Mouse (Mus musculus) retina, embryonic 14.5 days (tissue): ENCODE measurements around the gene Lgals3bp.

Experiments used
- DNase-seq: peaks from one replicate; pipeline ENCODE4 v3.0.0-alpha.2; 2015; ENCODE audit warnings: low spot score

Lgals3bp gene

GRCm38 (mm10) chr11:118423266-118423971 is 21.5 kb upstream of the Lgals3bp start:
- peak; percentile 91 for DNase-seq

- DNase-seq: no peak
Observed at GRCm38 (mm10) chr11:118420261-118420660, 18.4 kb upstream of the Lgals3bp start.

- DNase-seq: peak; percentile 98
Observed at GRCm38 (mm10) chr11:118418834-118419504, 17.1 kb upstream of the Lgals3bp start, which contains the start of gene Cant1. TSS of gene Cant1 (minus strand) at chr11:118419086.

DNA sequence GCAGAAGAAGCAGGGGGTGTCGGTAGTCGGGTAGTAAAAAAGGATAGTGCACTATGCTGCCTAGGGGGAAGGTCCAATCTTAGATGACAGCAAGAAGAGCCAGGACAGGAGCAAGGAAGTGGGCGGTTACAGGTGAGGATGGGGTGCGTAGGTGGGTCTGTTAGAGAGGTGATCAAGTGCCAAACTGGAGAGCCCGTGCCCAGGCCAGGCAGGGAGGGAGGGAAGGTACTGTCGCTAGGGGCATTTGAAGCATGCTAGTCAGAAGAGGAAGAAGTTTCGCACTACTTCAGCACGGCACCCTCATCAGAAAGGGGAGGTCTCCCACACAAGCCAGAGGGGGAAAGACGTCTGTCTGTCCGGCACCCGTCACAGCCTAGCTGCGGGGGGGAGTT is 16.5 kb upstream of the Lgals3bp start:
- DNase-seq: no peak

DNA sequence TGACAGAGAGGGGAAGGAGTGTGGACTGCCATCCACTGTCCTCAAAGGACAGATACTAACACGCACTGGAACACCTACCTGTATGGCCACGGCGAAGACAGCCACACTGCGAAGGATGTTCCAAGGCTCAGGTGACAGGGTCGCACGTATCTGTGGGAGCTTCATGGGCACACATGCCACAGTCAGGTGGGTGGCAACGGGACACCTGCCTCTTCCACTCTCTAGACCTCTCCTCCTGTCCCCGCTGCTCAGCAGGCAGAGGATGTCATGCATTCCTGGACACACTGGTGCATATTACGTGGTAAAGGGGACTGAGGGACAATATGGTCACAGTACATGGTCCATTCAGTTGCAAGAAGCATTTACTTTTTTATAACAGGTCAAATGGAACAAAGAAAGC is 15.6 kb upstream of the Lgals3bp start:
- DNase-seq: no peak

DNA sequence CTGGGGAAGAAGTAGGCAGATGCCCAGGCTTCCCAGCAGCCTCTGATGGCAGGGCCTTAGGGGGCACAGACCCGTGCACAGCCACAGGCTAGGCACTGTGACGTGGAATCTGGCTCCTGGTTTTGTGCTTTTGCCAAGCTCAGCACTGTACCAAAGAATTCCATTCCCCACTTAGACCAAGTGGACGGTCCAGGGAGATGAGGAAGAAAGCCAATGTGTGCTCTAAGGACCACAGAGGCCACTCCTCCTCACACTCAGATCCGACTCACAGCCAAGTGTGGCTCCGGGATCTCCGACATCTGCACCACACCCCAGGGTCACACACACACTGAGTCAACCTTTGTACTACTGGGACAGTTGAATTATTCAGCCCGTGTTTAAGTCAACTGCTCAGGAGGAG is 14.2 kb upstream of the Lgals3bp start:
- no peak for DNase-seq

DNA sequence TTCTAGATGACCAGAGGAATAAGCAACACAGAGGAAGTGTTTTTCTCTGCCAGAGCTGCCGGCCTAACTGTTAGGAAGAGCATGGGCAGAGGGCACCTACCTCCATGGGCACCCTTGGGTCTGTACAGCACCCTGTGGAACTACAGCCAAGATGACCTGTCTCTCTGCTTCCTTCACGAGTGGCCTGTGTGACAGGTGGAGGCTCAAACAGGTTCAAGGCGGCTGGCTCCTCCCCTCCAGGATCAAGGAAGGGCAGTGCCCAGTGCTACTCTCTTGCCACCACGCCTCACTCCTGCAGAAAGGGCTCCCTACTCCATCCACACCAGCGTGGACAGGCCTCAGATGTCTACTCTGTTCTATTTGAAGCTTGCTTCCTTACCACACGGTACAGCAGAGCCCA is 13.7 kb upstream of the Lgals3bp start:
- DNase-seq: no peak

- no peak for DNase-seq
Observed at GRCm38 (mm10) chr11:118414270-118414669, 12.4 kb upstream of the Lgals3bp start.

DNA sequence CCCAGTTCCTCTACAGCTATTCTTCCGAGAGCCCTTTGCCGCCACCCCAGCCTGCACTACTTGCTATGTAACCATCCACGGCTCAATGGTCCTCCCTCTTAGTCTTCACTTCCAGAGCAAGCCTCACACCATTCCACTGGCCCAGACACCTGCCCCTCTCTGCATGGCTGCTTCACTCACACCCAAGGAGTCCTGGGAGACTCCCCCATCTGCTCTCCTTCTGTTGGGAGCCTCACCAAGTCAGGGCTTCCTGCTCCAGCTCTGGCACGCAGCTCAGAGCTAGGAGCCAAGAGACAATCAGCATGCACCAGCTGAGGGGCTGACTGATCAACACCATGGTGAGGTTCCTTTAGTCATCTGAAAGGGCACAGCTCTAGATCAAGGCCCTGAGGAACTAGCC is 11.2 kb upstream of the Lgals3bp start:
- DNase-seq: no peak

- no peak for DNase-seq
Observed at GRCm38 (mm10) chr11:118412601-118413000, 10.7 kb upstream of the Lgals3bp start.

DNA sequence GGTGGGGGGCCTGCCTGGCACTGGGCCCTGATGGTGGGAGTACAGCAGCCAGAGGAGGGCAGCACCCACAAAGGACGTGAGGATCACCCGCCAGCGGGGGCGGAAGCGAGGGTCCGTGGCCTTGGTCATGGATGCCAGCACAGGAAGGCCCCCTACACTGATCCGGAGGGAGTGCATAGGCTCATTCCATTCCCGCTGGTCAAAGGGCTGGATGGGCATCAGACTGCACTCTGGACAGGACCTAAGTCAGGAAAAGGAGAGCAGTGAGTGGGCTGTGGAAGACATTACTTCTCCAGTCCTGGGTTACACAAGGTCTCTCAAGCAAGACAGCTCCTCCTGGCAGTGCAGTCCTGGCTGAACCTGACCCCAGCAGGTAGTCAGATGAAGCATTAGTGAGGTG is 9.4 kb upstream of the Lgals3bp start:
- DNase-seq: no peak

- DNase-seq: no peak
Observed at GRCm38 (mm10) chr11:118410479-118410878, 8.6 kb upstream of the Lgals3bp start.

DNA sequence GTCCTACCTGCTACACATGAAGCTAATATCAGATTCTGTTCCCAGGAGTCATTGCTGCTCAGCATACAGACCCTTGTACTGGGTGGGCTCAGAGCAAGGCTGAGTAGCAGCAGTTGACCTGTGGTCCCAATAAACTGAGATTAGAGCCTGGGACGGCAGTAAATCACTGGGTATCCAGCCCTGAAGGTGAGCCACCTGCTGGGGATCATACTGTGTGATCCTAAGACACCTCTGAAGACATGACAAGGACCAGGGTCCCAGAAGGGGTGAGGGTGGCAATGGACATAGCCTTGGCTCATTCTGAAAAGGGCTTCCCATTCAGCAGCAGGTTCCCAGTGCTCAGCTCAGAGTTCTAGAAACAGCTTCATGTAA is 8.2 kb upstream of the Lgals3bp start:
- DNase-seq: no peak

GRCm38 (mm10) chr11:118409106-118410072 is 7.5 kb upstream of the Lgals3bp start:
- DNase-seq: no peak

GRCm38 (mm10) chr11:118408051-118408740 is 6.3 kb upstream of the Lgals3bp start:
- no peak for DNase-seq

DNA sequence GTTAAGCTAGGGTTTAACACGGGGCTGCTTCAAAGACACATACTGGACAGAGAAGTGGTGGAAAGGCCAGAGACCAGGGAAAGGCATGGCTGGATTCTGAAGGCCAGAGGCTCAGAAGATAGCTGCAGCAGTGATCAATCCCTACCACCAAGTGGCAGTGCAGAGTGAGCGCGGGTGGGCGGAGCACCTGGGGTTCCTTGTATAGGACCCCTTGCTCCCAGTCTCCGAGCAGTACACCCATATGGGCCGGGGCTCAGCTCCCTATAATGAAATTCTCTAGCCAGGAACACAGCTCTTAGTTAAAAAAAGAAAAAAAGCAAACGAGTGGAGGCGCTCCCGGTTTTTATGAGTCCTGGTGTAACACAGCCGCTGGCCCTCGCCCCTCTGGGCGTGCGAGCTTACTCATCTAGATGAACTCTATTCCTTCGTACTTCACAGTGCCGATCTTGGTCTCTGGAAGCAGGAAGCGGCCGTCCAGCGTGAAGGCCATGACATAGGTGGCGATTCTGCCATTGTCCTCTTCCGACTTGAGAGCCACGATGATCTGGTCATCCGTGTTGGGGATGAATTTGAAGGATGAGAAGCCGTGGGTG is 5.5 kb upstream of the Lgals3bp start:
- DNase-seq: no peak

- no peak for DNase-seq
Observed at GRCm38 (mm10) chr11:118406521-118406920, 4.6 kb upstream of the Lgals3bp start.

GRCm38 (mm10) chr11:118405311-118405710 is 3.4 kb upstream of the Lgals3bp start:
- no peak for DNase-seq

DNA sequence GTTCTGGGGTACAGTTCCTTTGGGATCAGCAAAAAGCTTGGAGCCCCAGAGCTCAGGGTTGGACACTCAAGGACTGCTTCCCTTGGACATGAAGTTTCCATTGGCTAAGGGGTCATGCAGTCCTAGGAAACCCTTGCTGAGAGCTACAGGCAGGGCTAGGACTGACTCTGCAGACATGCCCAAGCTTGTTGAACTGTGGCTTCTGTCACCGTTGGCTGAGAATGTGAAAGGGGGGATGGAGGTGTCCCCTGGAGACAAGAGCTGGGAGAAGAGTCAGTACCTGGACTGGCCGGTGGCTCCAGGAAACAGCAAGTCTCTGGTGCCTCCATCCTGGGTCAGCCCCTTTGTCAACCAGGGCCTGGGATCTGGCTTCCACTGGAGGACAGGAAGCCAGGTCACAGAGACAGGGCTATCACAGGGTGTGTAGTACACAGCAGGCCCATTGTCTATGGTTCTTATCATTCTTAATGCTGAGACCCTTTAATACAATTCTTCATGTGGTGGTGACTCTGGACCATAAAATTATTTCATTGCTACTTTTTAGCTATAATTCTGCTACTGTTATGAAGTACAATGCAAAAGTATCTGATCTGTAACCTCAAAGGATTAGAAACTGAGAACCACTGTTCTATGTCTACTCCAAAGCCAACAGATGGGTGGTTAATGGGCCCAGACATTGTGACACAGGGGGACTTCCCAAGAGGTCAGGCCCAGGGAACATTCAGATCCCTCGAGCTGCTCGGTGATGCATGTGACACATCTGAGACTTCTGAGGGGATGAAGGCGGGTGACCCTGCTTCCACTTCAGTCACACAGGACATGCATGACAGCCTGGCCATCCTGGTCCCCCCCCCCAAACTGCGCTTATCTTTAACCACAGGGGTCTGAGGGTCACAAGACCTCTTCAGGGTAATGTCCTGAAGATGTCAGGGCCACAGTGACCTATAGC is 2.3 kb upstream of the Lgals3bp start:
- DNase-seq: no peak

DNA sequence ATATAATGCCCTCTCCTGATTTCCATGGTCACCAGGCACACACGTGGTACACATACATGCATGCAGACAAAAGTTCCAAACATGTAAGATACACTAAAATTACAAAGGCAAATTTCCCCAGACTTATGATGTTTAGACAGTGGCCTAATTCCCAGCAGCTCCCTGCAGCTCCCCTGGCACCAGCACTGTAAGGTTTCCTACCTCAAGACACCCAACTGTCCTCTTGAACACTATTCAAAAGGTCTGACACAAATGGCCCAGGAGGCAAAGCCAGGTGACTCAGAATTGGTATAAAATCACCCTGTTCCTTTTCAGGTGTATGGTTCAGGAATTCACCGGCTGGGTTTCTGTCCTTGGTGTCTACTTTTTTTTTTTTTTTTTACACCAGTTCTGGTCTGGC is 1.3 kb upstream of the Lgals3bp start:
- DNase-seq: no peak
